Mouse (Mus musculus): ENCODE measurements around the gene Mup19. TPM values are rescaled to one million over a fixed set of nuclear protein-coding genes. Genes with fewer than 3 reads are reported as not detected.
A peak's percentile ranks its signal among the peaks of the same experiment; 100 is the strongest.
"Not testable (repeated sequence)": the region's sequence is repeated elsewhere in the genome, so short reads cannot be mapped to it uniquely, and the experiment has no call there.

The Mup19 gene
- not detected in 2 replicates for polyA plus RNA-seq (2014; fragmentation: Nextera tagmentation; extraction: Ambion mirVana)

DNA sequence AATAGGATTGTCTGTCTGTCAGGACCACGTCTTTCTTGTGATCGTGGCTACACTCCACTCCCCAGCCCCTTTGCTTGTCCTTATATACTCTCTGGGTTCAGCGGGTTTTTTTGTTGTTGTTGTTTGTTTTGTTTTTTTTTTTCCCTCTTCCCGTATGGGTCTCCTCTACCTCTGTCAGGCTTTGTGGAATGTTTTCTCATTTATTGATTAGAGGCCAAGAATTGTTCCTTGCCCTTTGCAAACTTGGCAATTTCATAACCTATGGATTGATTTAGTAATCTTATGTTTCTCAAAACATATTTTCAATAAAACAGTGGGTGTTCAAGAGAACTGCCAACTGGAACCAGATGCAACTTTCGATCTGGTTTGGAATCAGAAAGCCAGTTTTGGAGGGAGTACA, at the start of gene Mup19:
Mup19 (minus strand) TSS at position 101 of the 400 bp plus-strand sequence.
- not testable (repeated sequence) for H3K4me1 ChIP-seq (replicated peaks; ENCODE audit: control insufficient read depth, insufficient read depth, low read length); H3K27me3 ChIP-seq (replicated peaks; ENCODE audit: control insufficient read depth, insufficient read depth, low read length); H3K9ac ChIP-seq (ENCODE audit: low read depth, low read length); DNase-seq (ENCODE audit: low spot score); H3K4me2 ChIP-seq; ATAC-seq (replicated peaks; ENCODE audit: low FRiP score); H3K36me3 ChIP-seq (ENCODE audit: control insufficient read depth, insufficient read depth, low read length); H3K27ac ChIP-seq (ENCODE audit: low read depth, low read length); H3K9me3 ChIP-seq (ENCODE audit: control insufficient read depth, low read length); H3K4me3 ChIP-seq (ENCODE audit: low read depth, low read length)
- 80% methylated on average over 1 of the region's 5 CpGs for WGBS

DNA sequence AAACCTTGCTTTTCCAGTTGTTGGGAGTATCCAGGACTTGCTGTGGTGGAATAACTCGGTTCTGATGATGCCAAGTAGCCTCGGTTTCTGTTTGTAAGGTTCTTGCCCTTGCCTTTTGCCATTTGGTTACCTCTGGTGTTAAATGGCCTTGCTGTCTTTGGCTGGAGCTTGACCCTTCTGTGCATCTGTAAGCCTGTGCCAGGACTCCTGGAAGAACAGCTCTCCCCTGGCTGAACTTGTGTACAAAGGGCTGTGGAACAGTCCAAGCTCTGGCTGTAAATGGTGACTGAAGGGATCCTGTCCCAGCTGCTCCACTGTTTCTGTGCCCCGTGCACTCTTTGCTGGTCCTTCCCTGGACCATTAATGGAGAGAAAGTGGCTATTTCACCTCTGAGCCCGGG, 47.1 kb upstream of the Mup19 start:
- 60% methylated on average over 4 of the region's 4 CpGs for WGBS
- ATAC-seq (replicated peaks; ENCODE audit: low FRiP score): no peak

DNA sequence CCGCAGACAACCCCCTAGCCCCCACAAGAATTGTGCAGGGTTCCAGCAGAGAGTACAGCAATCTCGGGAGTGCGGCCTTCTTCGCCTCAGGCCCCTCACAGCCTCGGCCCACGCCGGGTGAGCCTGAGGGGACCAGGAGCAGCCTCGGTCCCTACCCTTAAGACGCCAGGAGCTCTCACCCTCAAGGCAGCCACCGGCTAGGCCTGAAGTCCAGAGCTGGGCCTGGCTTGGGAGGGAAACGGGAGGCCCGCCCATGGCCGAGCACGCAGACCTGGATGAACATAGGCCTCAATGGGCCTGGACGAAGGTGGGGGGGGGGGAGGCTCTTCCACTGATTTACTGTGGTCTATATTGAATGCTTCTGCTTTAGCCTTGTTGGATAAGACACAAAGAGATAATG, 41.1 kb upstream of the Mup19 start:
- peaks cover 5% of the 10 kb centered on the region for H3K9me3 ChIP-seq (ENCODE audit: control insufficient read depth, low read length)
- ATAC-seq (replicated peaks; ENCODE audit: low FRiP score): no peak; the same call in 1 of the 2 replicates
- 90% methylated on average over 15 of the region's 15 CpGs for WGBS
- no peaks in the 10 kb centered on the region for H3K4me1 ChIP-seq (replicated peaks; ENCODE audit: control insufficient read depth, insufficient read depth, low read length)
- H3K4me2 ChIP-seq: no peak overlapping the region
- H3K27me3 ChIP-seq (replicated peaks; ENCODE audit: control insufficient read depth, insufficient read depth, low read length): no peaks in the 10 kb centered on the region
- H3K27ac ChIP-seq (ENCODE audit: low read depth, low read length): no peak overlapping the region
- H3K36me3 ChIP-seq (ENCODE audit: control insufficient read depth, insufficient read depth, low read length): no peaks in the 10 kb centered on the region
- DNase-seq (ENCODE audit: low spot score): no peak
- H3K9ac ChIP-seq (ENCODE audit: low read depth, low read length): no peak overlapping the region
- no peak overlapping the region for H3K4me3 ChIP-seq (ENCODE audit: low read depth, low read length)

More for the DNA sequence above, 47.1 kb upstream of the Mup19 start:
- Histone ChIP-seq H3K9me3 (ENCODE audit: control insufficient read depth, low read length) (no peaks in the 10 kb centered on the region; the same call in 1 of the 2 replicates), H3K27me3 (replicated peaks; ENCODE audit: control insufficient read depth, insufficient read depth, low read length) (no peaks in the 10 kb centered on the region), H3K9ac (ENCODE audit: low read depth, low read length) (no peak overlapping the region), H3K36me3 (ENCODE audit: control insufficient read depth, insufficient read depth, low read length) (no peaks in the 10 kb centered on the region), H3K4me3 (ENCODE audit: low read depth, low read length) (no peak overlapping the region), H3K4me2 (no peak overlapping the region), H3K4me1 (replicated peaks; ENCODE audit: control insufficient read depth, insufficient read depth, low read length) (no peaks in the 10 kb centered on the region), H3K27ac (ENCODE audit: low read depth, low read length) (no peak overlapping the region)
- no peak for DNase-seq (ENCODE audit: low spot score)

DNA sequence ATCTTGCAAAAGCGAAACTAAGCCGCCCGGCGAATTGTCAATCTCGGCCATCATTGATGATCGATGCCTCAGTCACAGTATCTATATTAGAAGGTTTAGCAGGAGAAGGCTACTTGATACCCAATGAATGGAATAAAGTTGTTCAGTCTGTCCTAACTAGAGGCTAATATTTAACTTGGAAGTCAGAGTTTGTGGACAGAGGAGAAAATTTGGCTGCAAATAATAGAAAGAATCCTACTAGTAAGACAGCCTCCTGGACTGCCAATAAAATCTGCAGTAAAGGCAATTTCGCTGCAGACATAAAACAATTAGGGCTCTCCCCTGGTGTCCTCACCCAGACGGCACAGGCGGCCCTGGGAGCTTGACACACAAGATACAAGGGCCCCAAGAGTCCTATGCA, 40.5 kb upstream of the Mup19 start:
- not testable (repeated sequence) for H3K9me3 ChIP-seq (ENCODE audit: control insufficient read depth, low read length); H3K36me3 ChIP-seq (ENCODE audit: control insufficient read depth, insufficient read depth, low read length); H3K9ac ChIP-seq (ENCODE audit: low read depth, low read length); H3K4me1 ChIP-seq (replicated peaks; ENCODE audit: control insufficient read depth, insufficient read depth, low read length); H3K27ac ChIP-seq (ENCODE audit: low read depth, low read length); ATAC-seq (replicated peaks; ENCODE audit: low FRiP score); H3K4me2 ChIP-seq; H3K27me3 ChIP-seq (replicated peaks; ENCODE audit: control insufficient read depth, insufficient read depth, low read length); DNase-seq (ENCODE audit: low spot score); H3K4me3 ChIP-seq (ENCODE audit: low read depth, low read length)
- 90% methylated on average over 9 of the region's 9 CpGs for WGBS

DNA sequence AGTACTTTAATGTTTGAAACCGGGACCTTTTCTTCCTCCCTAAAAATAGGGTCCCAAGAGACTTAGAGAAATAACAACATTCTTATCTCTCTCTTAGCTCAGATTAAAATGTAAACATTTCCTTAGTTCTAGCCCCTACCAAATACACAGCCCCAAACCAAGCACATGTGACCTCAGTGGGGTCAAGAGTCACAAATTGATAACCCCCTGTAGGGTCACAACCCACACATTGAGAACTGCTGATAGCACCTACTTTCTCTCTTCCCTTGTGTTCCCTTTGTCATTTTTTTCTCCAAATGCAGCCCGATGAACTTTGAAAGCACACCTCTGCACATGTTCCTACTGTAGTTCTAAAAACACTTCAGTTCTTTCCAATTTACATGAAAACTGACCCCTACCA, 33.5 kb upstream of the Mup19 start:
- DNase-seq (ENCODE audit: low spot score): no peak
- ATAC-seq (replicated peaks; ENCODE audit: low FRiP score): peak; percentile 71
- Histone ChIP-seq H3K9me3 (ENCODE audit: control insufficient read depth, low read length) (no peaks in the 10 kb centered on the region), H3K4me1 (replicated peaks; ENCODE audit: control insufficient read depth, insufficient read depth, low read length) (no peaks in the 10 kb centered on the region), H3K36me3 (ENCODE audit: control insufficient read depth, insufficient read depth, low read length) (no peaks in the 10 kb centered on the region), H3K4me3 (ENCODE audit: low read depth, low read length) (no peak overlapping the region), H3K4me2 (no peak overlapping the region), H3K27ac (ENCODE audit: low read depth, low read length) (no peak overlapping the region), H3K9ac (ENCODE audit: low read depth, low read length) (no peak overlapping the region), H3K27me3 (replicated peaks; ENCODE audit: control insufficient read depth, insufficient read depth, low read length) (no peaks in the 10 kb centered on the region)
- 43% methylated on average over 2 of the region's 2 CpGs for WGBS

DNA sequence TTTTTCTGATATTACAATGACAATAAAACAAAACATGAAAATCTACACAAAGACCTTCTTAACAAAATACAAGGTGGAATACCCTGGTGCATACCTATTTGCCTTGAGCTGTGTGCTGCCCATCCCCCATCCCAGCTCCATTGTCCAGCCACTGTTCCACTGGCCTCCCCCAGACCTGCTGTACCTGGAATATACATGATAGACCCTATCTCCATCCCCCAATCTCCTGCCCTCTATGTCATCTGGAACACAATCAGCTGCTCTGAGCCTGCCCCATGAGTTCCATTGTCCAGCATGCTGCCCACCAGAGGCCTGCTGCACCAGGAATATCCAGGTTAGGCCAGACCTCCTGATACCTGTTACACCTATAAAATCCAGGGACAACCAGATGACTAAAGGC, 31.4 kb upstream of the Mup19 start:
- no peaks in the 10 kb centered on the region for H3K4me1 ChIP-seq (replicated peaks; ENCODE audit: control insufficient read depth, insufficient read depth, low read length)
- no peak overlapping the region for H3K4me3 ChIP-seq (ENCODE audit: low read depth, low read length)
- no peak overlapping the region for H3K27ac ChIP-seq (ENCODE audit: low read depth, low read length)
- no peaks in the 10 kb centered on the region for H3K27me3 ChIP-seq (replicated peaks; ENCODE audit: control insufficient read depth, insufficient read depth, low read length)
- H3K9ac ChIP-seq (ENCODE audit: low read depth, low read length): no peak overlapping the region
- no peaks in the 10 kb centered on the region for H3K36me3 ChIP-seq (ENCODE audit: control insufficient read depth, insufficient read depth, low read length)
- H3K4me2 ChIP-seq: no peak overlapping the region
- ATAC-seq (replicated peaks; ENCODE audit: low FRiP score) (no peak), DNase-seq (ENCODE audit: low spot score) (no peak)
- no peaks in the 10 kb centered on the region for H3K9me3 ChIP-seq (ENCODE audit: control insufficient read depth, low read length)

DNA sequence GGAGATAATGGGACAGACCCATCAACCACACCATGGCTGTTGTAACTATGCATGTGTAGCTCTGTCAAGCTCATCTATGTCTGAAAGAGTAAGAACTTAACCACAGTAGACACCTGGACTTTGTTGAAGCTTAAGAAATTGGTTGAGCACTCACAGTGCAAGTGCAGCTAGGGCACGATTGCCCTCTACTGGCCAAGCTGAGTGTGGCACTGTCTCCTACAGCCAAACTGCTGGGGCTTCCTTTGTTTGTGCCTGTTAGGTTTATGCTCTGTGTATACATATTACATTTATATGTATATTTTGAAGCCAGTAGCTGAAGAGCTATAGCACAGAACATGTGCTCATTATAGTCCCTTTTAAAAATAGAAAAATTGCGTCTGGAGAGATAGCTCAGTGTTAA, 29.1 kb upstream of the Mup19 start:
- not testable (repeated sequence) for DNase-seq (ENCODE audit: low spot score); H3K27me3 ChIP-seq (replicated peaks; ENCODE audit: control insufficient read depth, insufficient read depth, low read length); H3K36me3 ChIP-seq (ENCODE audit: control insufficient read depth, insufficient read depth, low read length); H3K9me3 ChIP-seq (ENCODE audit: control insufficient read depth, low read length); H3K4me1 ChIP-seq (replicated peaks; ENCODE audit: control insufficient read depth, insufficient read depth, low read length); H3K4me3 ChIP-seq (ENCODE audit: low read depth, low read length); H3K27ac ChIP-seq (ENCODE audit: low read depth, low read length); ATAC-seq (replicated peaks; ENCODE audit: low FRiP score); H3K9ac ChIP-seq (ENCODE audit: low read depth, low read length); H3K4me2 ChIP-seq
- WGBS: 24% methylated on average over 2 of the region's 2 CpGs

DNA sequence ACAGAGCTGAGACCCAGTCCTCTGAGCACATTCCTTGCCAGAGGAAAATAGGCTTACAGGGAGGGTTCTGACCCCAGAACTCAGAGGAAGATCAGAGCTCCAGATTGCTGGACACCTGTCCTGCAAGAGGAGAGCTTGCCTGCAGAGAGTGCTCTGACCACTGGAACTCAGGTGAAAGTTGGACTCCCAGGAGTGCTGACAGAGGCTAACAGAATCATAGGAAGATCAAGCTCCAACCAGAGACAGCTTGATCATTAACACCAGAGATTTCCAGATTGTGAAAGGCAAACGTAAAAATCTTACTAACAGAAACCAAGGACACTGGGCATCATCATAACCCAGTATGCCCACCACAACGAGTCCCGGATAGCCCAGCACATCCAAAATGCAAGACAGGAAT, 26.9 kb upstream of the Mup19 start:
- WGBS: 77% methylated on average over 3 of the region's 3 CpGs
- not testable (repeated sequence) for H3K36me3 ChIP-seq (ENCODE audit: control insufficient read depth, insufficient read depth, low read length); ATAC-seq (replicated peaks; ENCODE audit: low FRiP score); H3K9me3 ChIP-seq (ENCODE audit: control insufficient read depth, low read length); H3K9ac ChIP-seq (ENCODE audit: low read depth, low read length); H3K4me1 ChIP-seq (replicated peaks; ENCODE audit: control insufficient read depth, insufficient read depth, low read length); H3K27me3 ChIP-seq (replicated peaks; ENCODE audit: control insufficient read depth, insufficient read depth, low read length); DNase-seq (ENCODE audit: low spot score); H3K4me2 ChIP-seq; H3K4me3 ChIP-seq (ENCODE audit: low read depth, low read length); H3K27ac ChIP-seq (ENCODE audit: low read depth, low read length)

DNA sequence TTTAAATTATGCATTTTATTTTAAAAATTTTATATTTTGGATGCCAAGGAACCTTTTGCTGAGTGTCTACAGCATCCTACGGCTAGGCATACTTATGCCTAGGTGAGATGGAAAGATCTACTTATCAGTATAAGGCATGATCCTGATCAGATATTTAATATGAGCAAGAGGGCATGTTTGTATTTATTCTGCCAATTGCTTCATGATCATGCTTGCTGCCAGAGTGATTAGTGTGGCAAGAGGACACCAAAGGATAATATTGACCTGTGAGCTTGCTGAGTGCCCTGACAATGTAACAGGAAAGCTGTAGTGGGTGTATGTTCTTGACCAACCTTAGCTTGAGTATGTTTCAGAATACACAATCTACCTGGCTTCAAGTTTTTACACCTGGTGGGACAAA, 7.6 kb upstream of the Mup19 start:
- not testable (repeated sequence) for ATAC-seq (replicated peaks; ENCODE audit: low FRiP score); DNase-seq (ENCODE audit: low spot score); H3K27me3 ChIP-seq (replicated peaks; ENCODE audit: control insufficient read depth, insufficient read depth, low read length); H3K36me3 ChIP-seq (ENCODE audit: control insufficient read depth, insufficient read depth, low read length); H3K27ac ChIP-seq (ENCODE audit: low read depth, low read length); H3K4me1 ChIP-seq (replicated peaks; ENCODE audit: control insufficient read depth, insufficient read depth, low read length); H3K4me2 ChIP-seq; H3K9me3 ChIP-seq (ENCODE audit: control insufficient read depth, low read length); H3K4me3 ChIP-seq (ENCODE audit: low read depth, low read length); H3K9ac ChIP-seq (ENCODE audit: low read depth, low read length)
- 83% methylated on average over 1 of the region's 1 CpGs for WGBS

All from liver, embryonic 11.5 days (tissue).